Mouse (Mus musculus) frontal cortex, postnatal 10 days (tissue): ENCODE measurements around the gene Fnbp1.
A peak's percentile ranks its signal among the peaks of the same experiment; 100 is the strongest.

Source experiments
- DNase-seq, 2 experiments: peaks; one replicate each; pipeline ENCODE4 v3.0.0; 2022; ENCODE audit warnings: low spot score in 2 of 2, mixed read lengths in 1 of 2

The Fnbp1 gene

DNA sequence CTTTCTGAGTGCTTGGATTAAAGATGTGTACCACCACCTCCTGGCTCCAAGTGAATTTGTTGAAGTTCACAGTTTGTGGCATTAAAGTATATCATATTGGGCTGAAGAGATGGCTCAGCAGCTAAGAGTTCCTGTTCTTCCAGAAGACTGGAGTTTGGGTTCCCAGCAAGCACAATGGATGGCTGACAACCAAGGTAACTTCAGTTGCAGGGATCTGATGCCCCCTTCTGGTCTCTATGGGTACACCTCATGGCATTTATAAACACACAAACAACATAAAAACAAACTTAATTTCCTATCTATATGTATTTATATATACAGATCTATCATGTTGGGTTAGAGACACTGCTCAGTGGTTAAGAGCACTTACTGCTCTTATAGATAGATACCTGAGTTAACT is 9.0 kb upstream of the Fnbp1 start:
- DNase-seq, result no peak

DNA sequence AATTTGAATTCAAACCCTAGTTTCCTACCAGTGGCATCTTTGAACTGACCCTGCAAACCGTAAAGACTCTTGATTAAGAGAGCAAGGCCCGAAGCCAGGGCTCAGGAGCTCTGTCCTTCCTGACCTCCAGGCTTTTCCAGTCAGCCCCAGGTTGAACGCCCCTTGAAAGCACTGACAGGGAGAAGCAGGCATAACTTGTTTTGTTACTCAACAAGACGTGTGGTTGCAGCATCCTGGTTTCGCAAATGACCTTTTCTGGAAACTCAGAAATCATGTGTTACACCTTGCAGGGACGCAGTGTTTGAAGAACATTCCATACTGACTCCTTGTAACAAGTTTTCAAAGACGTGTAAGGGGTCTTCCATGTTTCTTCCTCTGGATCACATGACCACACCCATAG is 5.2 kb upstream of the Fnbp1 start:
- DNase-seq, result no peak

DNA sequence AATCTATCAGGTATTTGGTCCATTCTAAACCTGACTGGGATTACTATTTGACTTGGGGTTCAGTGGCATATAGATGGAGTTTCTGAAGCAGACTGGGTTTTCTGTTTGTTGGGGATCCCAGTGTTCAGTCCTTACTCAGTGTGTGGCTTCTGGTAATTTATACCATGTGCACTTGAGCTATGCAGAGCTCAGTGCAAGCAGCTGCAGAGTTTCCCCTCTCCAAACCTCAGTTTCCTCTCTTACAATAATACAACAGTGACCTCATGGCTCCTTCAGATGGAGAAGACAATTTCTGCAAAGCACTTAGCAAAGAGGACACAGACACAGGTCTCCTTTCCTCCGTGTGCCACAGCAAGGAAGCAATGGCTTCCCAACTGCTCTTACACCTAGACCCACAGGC is 3.1 kb upstream of the Fnbp1 start:
- no peak for DNase-seq

DNA sequence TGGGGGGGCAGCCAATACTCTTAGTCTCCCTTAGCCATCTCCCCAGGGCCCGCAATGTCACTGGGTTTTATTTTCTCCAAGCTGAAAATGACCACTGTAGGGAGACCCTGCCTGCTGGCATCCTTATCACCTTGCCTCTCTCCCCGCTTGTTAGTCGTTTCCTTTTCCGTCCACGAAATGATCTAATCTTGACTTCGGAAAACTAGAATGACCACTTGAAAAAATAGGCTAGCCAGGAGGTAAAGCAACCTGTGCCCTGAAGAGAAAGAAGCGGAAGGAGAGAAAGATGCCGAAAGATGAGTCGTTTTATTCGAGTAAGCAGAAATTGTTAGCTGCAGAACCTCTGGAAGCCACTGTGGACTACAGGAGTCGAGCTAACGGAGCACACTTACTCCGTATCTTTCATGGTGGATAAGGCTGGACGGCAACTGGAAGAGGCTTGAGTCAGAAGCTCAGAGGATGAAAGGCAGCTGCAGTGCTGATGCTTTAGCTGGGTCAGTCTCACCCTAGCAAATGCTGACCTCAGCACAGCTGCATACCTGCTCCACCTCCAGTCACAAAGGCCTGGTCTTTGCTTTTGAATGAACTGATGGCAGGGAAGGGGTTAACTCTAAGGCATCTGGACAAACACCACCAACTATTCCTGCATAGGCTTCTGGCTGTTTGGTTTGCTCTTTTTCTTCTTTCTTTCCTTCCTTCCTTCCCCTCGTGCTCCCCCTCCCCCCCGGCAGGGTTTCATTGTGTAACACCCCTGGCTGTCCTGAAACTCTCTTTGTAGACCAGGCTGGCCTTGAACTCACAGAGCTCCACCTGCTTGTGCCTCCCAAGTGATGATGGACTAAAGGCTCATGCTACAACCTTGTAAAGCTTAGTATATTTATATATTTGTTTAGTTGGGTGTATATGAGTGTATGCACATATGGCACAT is 2.2 kb upstream of the Fnbp1 start:
- DNase-seq, result no peak

DNA sequence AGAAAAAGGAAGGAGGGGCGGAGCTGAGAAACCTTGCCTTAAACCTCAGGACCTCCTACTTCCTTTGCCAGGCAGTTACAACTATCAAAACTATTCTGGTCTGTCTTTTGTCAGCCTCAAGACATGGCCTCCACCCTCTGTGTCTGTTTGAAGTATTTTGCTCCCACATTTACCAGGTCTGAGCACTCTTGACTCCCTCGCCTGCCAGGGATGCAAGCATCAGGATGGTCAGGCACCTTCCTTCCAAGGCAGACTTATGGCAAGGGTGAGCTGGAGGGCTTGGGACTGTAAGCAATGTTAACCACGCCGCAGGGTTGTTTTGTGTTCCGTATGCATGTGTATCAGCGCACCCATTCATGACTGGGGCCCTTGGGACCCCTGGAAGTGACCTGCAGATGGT is 1.5 kb upstream of the Fnbp1 start:
- no peak for DNase-seq

DNA sequence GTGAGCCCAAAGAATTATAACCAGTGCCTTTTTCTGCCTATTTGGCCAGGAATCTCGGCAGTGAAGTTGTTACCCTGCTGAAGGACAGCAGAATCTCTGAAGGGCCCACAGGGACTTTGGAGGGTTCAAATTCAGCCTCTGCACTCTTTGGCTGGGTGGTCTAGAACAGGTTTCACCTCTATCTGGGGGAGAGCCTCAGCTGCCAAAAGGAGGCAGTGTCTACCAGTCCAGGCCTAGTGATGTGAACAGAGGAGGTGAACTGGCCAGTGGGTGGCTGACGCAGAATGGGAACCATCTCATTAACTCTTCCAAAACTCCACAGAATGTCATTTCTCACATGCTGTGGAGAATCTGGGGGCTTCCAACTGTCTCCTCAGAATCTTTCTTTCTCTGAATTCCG is 697 bp upstream of the Fnbp1 start:
- no peak for DNase-seq

DNA sequence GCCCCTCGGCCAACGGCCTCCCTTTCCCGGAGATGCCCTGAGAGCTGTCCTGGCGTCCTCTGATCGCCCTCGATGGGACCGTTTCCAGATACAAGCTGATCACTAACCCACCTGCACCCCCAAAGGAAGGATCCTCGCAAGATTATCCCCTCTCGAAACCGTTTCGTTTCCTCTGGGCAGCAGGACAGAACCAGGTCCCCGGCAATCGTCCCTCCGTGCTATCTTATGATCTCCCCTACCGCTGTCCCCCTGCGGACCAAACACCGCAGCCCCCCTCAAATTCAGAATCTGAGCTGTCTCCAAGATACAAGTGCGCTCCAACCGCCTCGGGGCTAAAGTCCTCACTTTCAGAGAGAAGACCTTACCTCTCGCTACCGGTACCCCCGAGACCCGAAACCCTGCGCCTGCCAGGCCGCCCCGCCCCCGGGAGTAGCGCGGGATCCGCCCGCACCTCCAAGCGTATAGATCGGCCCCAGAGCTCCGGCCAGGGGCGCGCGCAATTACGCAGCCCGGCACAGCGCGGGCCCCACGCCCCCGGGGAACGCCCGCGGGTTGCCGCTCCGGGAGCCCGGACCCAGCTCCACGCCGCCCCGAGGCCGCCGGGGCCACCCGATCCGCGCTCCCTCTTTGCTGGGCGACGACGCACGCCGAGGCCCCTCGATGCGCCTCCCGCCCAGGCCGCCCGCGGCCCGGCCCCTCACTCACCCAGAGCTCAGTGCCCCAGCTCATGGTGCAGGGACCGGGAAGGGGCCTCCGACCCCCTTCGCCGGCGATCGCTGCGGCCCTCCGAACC is 538 bp downstream of the Fnbp1 start:
- peak; percentile 29 to 30 for DNase-seq

DNA sequence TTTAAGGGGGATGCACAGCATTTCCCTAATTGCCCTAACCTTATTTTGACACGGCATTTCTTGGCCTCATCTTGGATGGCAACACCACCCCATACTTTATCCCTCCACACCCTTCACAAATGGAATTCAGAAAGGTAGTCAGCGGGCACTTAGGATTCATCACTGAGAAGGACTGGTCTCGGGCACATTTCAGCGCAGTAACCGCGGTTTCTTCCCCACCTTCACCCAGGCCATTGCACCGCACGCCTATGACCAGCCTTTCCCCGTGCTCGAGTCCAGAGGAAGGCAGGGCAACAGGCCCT is 1.1 kb downstream of the Fnbp1 start:
- no peak for DNase-seq

DNA sequence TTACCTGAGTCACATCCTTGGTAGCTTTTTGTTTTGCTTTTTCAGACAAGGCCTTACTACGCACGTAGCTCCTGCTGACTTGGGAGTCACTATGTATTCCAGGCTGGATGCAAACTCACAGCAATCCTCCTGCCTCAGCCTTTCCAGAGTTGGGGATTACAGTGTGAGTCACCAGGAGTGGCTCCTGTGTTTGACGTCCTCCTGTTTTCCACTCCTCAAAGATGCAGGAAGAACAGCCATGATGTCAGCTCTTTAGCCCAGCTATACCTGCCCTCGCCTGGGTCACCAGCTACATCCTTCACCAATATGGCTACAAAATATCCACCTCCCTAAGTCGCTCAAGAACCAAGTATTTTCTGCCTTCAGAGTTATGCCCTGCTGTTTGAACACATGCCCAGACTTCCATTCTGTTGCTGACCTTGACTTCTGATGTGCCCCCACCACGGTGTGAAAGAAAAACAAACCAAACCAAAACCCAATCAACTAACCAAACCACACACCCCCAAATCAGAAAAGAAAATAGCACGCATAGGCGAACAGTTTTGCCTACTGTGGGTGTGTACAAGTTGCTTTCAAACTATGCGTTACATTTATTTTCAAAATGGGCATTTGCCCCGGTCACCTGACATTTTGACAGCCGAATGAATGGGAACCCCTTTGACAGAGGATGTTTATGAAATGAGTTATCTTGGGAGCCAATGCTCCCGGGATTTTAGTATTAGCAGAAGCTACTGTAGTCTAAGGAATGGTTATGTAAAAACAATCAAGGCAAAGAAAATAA is 1.6 kb downstream of the Fnbp1 start:
- no peak for DNase-seq

DNA sequence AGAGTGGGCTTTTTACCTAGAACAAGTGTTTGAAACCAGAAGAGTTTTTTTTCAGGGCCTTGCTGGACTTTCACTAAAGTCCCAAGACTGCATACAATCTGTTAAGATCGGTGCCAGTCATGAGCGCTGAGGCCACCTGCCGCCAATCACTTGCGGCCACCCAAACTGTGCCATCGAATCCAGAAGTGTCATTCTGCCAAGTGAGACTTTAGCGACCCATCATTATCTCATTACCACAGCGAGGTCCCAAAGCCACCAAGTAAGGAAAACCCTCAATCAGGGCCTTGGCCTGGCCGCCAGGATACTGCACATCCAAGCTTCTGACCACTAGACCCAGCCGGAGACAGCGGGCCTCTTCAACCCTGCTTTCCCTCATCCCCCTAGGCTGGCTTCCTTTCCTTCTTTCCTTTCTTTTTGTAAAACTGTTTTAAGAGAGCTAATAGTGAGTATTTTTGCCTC is 2.6 kb downstream of the Fnbp1 start:
- no peak for DNase-seq

DNA sequence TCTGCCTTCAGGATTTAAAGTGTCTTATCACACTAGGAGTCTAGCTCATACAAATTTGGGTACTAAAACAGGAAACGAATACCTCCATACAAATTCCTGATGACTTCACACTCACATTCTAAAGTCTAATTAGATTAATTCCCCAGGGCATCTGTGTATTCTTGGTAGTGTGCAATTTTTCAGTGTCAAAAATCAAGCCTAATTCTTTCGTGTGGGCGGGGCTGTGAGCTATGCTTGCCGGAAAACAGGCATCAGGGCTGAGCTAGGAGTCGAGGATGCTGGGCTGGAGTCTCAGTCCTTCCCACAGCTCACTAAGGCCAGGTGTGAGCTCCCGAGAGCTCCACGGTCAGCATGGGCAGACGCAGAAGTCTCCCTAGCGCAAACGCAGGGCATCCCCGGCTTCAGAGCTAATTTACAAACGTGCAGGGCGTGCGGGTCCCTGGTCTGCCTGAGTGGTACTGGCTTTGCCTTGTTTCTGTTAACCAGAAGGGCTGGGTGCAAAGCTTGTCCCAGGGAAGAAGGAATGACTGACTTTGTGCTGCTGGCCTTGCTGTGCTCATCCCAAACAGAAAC is 4.7 kb downstream of the Fnbp1 start:
- DNase-seq, result no peak

DNA sequence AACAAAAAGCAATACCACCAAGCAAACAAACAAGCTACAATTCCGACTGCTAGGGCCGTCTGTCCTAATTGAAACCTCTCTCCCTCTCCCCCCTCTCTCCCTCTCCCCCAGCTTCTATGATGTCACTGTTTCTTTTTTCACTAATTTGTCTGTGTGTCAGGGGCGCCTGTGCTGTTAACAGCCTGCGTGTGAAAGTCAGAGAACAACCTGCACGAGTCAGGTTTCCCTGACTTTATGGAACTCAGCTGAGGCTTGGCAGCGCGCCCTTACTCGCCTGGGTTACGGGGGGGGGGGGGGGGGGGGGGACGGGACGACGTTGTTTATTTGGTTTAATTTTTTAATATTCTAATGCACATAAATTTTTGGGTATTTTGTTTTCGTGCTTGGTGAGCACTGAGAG is 5.5 kb downstream of the Fnbp1 start:
- DNase-seq, result no peak

DNA sequence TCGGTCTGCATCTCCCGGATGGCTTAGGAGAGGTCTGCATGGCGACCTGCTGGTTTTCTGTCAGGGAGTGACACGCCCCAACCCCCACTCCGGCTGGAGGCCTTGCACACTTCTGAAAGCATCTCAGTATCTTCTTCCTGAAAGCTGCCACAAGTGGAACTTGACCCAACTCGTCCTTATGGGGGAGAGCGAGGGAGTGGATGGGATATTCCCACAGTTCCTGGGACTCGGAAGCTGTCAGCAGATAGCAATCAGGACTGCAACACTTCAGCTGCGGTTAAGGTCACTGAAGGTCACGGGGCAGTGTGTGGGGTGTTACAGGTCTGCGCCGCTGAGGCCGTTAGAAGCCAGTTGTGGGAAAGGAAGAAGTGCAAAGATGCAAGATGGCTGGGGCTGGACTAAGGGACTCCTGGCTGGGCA is 6.3 kb downstream of the Fnbp1 start:
- no peak for DNase-seq

DNA sequence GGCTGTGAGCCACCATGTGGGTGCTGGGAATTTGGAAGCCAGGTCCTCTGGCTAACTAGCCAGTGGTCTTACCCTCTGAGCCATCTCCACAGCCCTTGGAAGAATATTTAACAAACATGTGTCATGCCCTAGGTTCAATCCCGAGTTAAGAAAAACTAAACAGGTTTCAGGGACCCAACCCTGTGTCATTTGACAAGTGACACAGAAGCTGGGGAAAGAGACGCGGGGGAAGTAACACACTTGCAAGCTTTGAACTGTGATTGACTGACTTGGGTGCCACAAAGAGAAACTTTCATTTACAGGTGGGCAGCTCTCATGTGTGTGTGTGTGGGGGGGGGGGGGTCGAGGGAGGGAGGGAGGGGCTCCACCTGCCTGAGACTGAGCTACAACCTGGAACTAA is 7.8 kb downstream of the Fnbp1 start:
- no peak for DNase-seq

DNA sequence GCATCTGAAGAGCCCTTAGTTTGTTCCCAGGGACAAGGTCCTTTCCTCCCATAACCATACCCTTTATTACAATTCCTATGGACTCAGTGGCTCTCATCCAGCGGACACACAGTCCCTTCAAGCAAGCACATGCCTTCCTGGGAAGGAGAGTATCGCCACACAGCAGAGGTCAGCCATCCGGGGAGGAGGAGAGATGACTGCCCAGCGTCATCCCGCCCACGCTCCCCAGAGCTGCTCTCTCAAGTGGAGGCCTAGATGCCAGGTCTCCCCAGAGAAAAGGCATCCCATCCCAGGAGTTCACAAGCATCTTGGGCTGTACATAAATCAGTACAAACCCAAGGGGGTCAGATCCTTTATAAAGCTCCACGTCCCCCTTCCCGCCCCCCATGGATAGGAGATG is 9.1 kb downstream of the Fnbp1 start:
- DNase-seq, result no peak

DNA sequence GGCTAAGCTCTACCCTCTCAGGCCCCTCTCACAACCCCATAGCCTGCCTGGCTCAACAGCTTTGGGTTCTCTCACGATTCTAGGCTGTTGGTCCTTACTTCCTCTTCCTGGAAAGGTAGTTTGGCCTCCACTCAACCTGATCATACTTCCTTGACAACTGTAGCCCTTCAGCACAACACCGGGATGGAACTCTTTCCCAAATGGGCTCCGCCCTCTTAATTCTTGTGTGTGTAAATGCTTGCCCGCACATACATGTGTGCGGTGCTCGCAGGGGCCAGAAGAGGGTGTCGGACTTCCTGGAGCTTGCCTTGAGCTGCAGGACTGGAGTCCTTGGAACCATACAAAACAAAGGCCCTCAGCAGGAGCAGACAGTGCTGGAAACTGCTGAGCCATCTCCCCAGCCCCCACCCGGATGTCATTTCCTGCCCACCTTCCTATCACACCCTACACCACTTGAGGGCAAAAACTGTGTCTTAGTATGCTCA is 11.0 kb downstream of the Fnbp1 start:
- DNase-seq, result no peak

DNA sequence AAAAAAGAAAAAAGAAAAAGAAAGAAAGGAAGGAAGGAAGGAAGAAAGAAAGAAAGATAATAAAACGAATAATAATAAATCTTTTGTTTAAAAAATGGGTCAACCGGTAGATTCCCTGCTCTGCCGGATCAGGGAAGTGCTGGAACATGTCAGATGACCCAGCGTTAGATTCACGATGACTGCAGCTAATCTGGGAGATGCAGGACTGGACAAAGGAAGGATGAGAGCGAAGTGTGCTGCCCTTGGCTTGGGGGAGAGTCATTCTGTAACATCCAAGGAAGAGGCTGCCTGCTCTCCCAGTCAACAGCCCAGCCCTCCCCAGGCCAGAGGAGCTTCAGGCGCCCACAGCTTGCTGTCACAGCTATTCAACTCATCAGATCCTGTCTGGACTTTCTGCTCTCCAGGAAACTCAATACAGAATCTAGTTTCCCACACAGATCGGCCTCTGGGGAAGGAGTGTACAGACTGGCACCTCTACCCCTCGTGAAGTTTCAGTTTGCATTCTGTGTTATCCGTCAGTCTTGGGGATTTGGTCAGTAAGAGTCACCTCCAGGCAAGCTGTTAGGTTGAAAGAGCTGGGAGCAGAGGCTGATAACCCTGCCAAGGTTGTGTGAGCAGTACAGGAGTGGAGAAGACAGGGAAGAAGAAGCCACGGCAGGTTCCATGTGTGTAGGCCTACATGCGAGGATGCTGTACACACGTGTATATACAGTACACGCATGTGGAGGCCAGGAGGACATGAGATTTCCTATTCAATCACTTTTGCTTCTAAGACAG is 11.9 kb downstream of the Fnbp1 start:
- no peak for DNase-seq

DNA sequence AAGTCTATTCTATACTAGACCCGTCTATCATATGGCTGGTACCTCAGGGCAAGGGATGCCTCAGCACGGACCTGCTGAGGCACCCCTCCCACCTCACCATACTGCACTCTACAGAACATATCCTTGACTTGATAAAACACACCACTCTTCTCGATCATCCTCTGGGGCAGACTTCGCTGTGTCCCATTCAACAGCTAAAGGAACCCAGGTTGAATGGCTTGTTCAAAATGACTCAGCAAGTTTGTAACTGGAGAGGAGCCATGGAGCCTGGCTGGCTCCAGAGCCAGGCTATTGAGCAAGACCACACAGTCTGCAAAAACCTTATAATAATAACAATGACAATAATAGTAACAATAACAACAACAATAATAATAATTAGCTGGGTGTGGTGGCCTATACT is 13.9 kb downstream of the Fnbp1 start:
- no peak for DNase-seq

DNA sequence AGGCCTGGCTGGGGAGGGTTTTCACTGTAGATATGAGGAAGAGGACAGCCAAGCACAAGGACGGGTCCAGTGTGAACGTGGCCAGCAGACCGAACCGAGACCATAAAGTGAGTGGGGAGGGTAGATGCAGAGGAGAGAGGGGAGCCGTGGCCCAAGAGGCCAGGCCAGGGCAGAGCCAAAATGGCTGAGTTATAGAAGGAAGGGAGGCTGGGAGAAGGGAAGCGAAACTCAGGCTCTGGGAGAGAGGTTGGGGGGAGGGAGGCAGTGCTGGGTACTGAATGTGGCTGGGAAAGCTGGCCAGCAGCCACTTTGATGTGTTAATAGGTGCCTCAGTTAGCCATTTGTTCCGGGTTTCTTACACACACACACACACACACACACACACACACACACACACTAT is 14.6 kb downstream of the Fnbp1 start:
- no peak for DNase-seq

DNA sequence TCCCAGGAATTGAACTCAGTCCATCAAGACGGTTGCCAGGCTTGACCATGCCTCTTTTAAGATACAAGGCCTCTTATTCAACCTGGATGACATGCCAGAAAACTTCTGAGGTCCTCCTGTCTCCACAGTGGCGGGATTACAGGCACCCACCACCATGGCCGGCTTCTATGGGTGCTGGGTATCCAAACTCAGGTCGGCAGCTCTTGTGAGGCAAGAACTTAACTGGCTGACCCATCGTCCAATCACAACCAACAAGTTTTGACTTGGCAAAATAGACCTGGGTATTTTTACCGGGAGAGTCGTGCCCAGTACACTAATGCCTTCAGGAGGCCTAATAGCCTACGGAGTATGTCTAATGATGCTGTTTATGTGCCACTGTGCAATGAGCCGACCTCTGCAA is 15.8 kb downstream of the Fnbp1 start:
- no peak for DNase-seq

DNA sequence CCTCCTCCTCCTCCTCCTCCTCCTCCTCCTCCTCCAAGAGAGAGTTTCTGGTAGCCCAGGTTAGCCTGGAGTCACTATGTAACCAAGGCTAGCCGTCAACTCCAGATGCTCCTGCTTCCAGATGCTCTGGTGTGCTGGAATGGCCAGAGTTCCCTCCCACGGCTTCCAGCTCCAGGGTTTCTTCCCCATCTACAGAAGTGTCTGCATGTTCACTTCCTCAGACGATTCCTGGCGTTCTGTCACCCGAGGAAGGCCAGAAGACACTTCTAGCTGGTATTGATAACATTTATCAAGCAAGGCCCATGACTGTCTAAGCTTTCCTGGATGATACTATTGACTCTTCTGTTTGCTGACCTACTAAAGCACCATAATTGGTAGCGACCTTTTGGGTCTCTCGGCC is 16.7 kb downstream of the Fnbp1 start:
- no peak for DNase-seq
